Mouse (Mus musculus) brain, embryonic 14.5 days (tissue): ENCODE results near the gene Chchd1.

Source experiments
- CTCF ChIP-seq: fragments of 200-500 bp; IDR thresholded peaks from 2 replicates; pipeline ENCODE4 v1.5.1; 2012; ENCODE audit warnings: inconsistent platforms, mild to moderate bottlenecking, moderate library complexity, borderline replicate concordance; ENCODE audit not compliant: insufficient read depth, insufficient read length; ENCODE audit errors: extremely low read depth
- POLR2A ChIP-seq: fragments of 200-500 bp; IDR thresholded peaks from 2 replicates; pipeline ENCODE4 v1.6.1; 2012; ENCODE audit warnings: mild to moderate bottlenecking, inconsistent platforms, borderline replicate concordance; ENCODE audit not compliant: poor library complexity, insufficient read depth, insufficient read length, severe bottlenecking; ENCODE audit errors: extremely low read depth

DNA sequence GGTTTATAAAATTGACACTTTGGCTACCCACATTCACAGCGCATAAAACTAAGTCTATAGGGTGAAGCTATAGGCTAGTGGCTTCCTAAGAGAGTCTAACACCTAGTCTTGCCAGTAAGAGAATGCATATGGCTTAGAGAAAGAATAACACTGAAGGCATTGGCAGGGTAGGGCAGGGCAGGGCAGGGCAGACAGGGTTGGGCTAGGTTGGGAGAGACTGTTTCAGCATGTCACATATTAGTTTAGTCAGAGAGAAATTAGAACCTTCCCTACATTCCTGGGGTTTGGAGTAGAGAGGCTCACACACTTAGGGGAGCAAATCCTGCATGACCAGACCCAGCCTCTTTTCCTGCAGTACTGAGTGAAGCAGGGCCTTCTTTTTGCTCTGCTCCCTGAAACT lies 35.3 kb upstream of the Chchd1 start:
- TF ChIP-seq CTCF (no peak), POLR2A (no peak)
